Mouse (Mus musculus) embryonic facial prominence, embryonic 10.5 days (tissue): ENCODE measurements at regions not wholly inside any gene's neighbourhood (a gene's known extent, or its start where the extent isn't known, plus 50 kb on each side); places are given as distances from the start of the nearest gene placed in this dataset.

Experiments
- DNase-seq: peaks from one replicate; pipeline ENCODE4 v3.0.0-alpha.2; 2017; ENCODE audit warnings: low spot score
- H3K27ac ChIP-seq: fragments of 300-500 bp; sonication (generic); replicated peaks from 2 replicates; pipeline ENCODE4 v1.5.1; 2016; ENCODE audit warnings: mild to moderate bottlenecking
- H3K27me3 ChIP-seq: fragments of 300-500 bp; sonication (generic); replicated peaks from 2 replicates; pipeline ENCODE4 v1.6.1; 2016; ENCODE audit warnings: low read depth, mild to moderate bottlenecking; ENCODE audit not compliant: poor library complexity, severe bottlenecking
- H3K36me3 ChIP-seq: fragments of 300-500 bp; sonication (generic); replicated peaks from 2 replicates; pipeline ENCODE4 v1.6.1; 2016; ENCODE audit warnings: mild to moderate bottlenecking, moderate library complexity
- H3K4me1 ChIP-seq: fragments of 300-500 bp; sonication (generic); 2 replicates; pipeline ENCODE4 v1.6.1; 2016
- H3K4me3 ChIP-seq: fragments of 300-500 bp; sonication (generic); 2 replicates; pipeline ENCODE4 v1.5.1; 2016; ENCODE audit warnings: mild to moderate bottlenecking, moderate library complexity
- H3K9me3 ChIP-seq: fragments of 300-500 bp; sonication (generic); 2 replicates; pipeline ENCODE4 v1.6.1; 2016; ENCODE audit warnings: mild to moderate bottlenecking
- WGBS: fragments of 180-500 bp; shearing (Covaris S2); methylation state at CpG from one replicate; pipeline ENCODE4 v1.1.7; 2016; 5-methylcytosine and 5-hydroxymethylcytosine counted together

DNA sequence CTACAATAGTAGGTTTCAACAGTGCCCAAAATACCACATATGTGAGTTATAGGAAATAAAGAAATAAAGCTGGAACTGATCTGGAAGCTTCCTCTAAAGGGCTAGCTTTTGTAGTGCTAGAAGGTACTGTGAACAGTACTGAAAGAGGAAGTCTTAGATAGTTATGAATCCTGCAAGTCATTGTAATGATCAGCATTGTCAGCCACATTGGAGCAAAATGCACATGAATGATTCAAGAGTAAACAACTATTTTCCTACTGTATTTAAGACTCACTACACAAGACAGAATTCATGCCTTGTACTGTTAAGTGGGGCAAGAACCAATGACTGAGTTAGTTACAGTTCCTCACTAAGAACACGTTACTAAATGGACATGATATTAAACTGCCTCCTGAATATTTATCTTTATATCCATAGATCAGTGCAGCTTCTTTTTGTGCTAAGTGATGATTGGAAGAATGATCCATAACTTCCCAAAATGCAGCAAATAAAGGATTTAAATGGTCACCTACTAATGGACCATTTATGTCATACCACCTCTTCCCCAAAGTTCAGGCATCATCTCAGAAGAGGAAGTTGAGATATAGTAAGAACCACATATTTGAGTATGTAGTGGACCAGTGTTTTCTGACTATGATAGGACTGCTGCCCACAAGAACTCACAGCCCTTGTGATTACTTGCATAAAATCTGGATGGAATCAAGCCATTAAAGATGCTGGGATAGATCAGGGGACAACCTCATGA, 449.8 kb downstream of the Wdr20rt start:
- 89% methylated on average over 1 of the region's 1 CpGs for WGBS
- H3K4me3 ChIP-seq = no peak overlapping the region
- no peaks in the 10 kb centered on the region for H3K9me3 ChIP-seq
- no peaks in the 10 kb centered on the region for H3K36me3 ChIP-seq
- no peaks in the 10 kb centered on the region for H3K27me3 ChIP-seq
- no peak for DNase-seq
- no peaks in the 10 kb centered on the region for H3K4me1 ChIP-seq
- no peak overlapping the region for H3K27ac ChIP-seq

DNA sequence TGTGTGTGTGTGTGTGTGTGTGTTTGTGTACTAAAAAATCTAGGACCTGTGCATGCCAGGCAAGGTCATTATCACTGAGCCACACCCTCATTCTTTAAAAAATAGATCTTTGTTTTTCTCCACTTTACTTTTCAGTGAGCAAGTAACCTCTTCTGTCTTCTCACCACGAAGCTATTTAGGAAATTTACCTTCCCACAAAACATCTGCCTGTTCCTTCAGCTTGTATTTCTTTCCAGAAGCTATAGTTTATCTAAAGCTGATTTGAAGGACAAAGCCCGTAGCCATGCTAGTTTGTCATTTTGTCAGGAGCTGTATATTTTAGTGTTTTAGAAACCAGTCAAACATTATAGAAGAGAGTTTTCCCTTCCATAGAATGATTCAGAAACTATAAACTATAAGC, 455.0 kb downstream of the Wdr20rt start:
- Histone ChIP-seq H3K36me3 (no peaks in the 10 kb centered on the region), H3K27ac (no peak overlapping the region), H3K9me3 (no peaks in the 10 kb centered on the region), H3K4me1 (no peaks in the 10 kb centered on the region), H3K27me3 (no peaks in the 10 kb centered on the region), H3K4me3 (no peak overlapping the region)
- no peak for DNase-seq
- 74% methylated on average over 2 of the region's 2 CpGs for WGBS

DNA sequence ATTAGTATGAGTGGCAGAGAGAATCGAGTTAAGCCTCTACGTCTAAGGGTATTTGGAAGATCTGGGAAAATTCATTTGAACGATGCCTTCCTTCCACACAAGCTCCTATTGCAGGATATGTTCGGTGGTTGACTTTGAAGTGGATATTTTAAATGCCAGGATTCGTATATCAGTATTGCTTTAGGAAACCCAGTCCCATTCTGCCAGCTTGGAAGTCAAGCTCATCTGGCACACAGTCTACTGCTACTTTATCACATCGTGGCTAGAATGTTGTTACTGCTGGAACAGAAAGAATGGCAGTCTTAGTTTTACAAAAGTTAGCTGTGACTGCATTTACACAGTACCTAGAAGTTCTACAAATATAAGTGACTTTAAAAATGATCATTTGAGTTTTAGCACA, 456.5 kb downstream of the Wdr20rt start:
- no peak for DNase-seq
- no peak overlapping the region for H3K4me3 ChIP-seq
- 86% methylated on average over 6 of the region's 6 CpGs for WGBS
- no peaks in the 10 kb centered on the region for H3K27me3 ChIP-seq
- no peak overlapping the region for H3K27ac ChIP-seq
- H3K9me3 ChIP-seq = no peaks in the 10 kb centered on the region
- no peaks in the 10 kb centered on the region for H3K4me1 ChIP-seq
- no peaks in the 10 kb centered on the region for H3K36me3 ChIP-seq

DNA sequence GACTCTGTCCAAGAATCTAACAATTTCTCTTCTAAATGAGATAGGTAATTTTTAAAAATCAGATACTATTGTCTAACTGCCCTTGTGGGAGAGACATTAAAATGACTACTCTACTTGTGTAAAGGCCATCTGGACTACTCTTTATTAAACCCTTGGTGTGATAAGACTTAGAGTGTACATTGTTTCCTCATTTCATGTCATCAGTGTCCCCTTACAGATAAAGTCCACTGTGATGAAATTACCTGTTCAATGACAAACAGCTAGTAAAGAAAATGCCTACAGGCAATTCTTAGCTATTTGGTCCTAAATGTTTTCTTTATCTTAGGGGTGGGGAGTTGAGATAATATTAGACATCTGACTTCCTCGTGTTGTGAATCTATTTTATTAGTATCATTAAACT, 479.7 kb downstream of the Wdr20rt start:
- Histone ChIP-seq H3K36me3 (no peaks in the 10 kb centered on the region), H3K27me3 (no peaks in the 10 kb centered on the region), H3K4me1 (no peaks in the 10 kb centered on the region), H3K4me3 (no peak overlapping the region), H3K9me3 (no peaks in the 10 kb centered on the region), H3K27ac (no peak overlapping the region)
- WGBS = 68% methylated on average over 1 of the region's 1 CpGs
- DNase-seq = no peak

DNA sequence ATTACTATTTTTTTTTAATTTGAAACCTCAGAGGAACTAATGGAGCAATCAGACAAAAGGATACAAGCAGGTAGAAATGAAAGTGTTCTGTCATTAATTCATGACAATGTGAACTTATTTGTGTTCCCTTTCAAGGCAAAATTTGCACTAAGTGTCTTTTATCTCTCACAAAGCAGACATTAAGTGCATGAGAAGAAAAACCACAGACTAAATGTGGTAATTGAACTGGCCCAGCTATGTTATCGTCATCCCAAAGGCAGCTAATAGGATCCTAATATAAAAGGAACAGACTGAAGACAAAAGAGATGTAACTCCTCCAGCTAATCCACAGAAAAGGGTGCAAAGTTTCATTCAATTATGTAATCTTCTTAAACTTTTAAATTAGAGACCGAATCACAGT, 487.0 kb downstream of the Wdr20rt start:
- no peaks in the 10 kb centered on the region for H3K36me3 ChIP-seq
- no peaks in the 10 kb centered on the region for H3K9me3 ChIP-seq
- H3K4me1 ChIP-seq = no peaks in the 10 kb centered on the region
- no peaks in the 10 kb centered on the region for H3K27me3 ChIP-seq
- WGBS = 68% methylated on average over 2 of the region's 2 CpGs
- no peak for DNase-seq
- H3K4me3 ChIP-seq = no peak overlapping the region
- H3K27ac ChIP-seq = no peak overlapping the region
